Mouse (Mus musculus): ENCODE results near the gene Olfr1102. TPM values are rescaled to one million over a fixed set of nuclear protein-coding genes. Genes with fewer than 3 reads are reported as not detected.

Gene Olfr1102
- not detected in 2 replicates for polyA plus RNA-seq (2012; rRNA removed)

GRCm38 (mm10) chr2:86998098-86998497 is at the start of gene Olfr1102:
Gene Olfr1102 (plus strand): TSS chr2:86998398.
- Histone ChIP-seq H3K4me1 (replicated peaks; ENCODE audit: control insufficient read depth, insufficient read depth, low read length) (no peaks in the 10 kb centered on the region), H3K36me3 (ENCODE audit: control insufficient read depth, insufficient read depth, low read length) (no peaks in the 10 kb centered on the region), H3K4me3 (ENCODE audit: control insufficient read depth, insufficient read depth, low read length) (no peak within 1 kb of the TSS), H3K27me3 (ENCODE audit: control insufficient read depth, insufficient read depth, low read length) (no peaks in the 10 kb centered on the region), H3K27ac (ENCODE audit: control insufficient read depth, insufficient read depth, low read length) (no peak within 1 kb of the TSS)
- TF ChIP-seq CTCF (IDR thresholded peaks at IDR 0.05; ENCODE audit: borderline replicate concordance, control insufficient read depth, extremely low read depth, insufficient read depth, low read length, poor library complexity), result no peak
- TF ChIP-seq POLR2A (IDR thresholded peaks at IDR 0.05; ENCODE audit: control insufficient read depth, extremely low read depth, insufficient read depth, low read length, poor library complexity), result no peak
- no peak for DNase-seq

- DNase-seq, result no peak
- WGBS, result 76% methylated on average over 1 of the region's 1 CpGs
- no peak for TF ChIP-seq CTCF (IDR thresholded peaks at IDR 0.05; ENCODE audit: borderline replicate concordance, control insufficient read depth, extremely low read depth, insufficient read depth, low read length, poor library complexity)
- TF ChIP-seq POLR2A (IDR thresholded peaks at IDR 0.05; ENCODE audit: control insufficient read depth, extremely low read depth, insufficient read depth, low read length, poor library complexity), result no peak
- no peaks in the 10 kb centered on the region for H3K27me3 ChIP-seq (ENCODE audit: control insufficient read depth, insufficient read depth, low read length)
- no peaks in the 10 kb centered on the region for H3K36me3 ChIP-seq (ENCODE audit: control insufficient read depth, insufficient read depth, low read length)
- no peak within 1 kb of the TSS for H3K4me3 ChIP-seq (ENCODE audit: control insufficient read depth, insufficient read depth, low read length)
- no peak within 1 kb of the TSS for H3K27ac ChIP-seq (ENCODE audit: control insufficient read depth, insufficient read depth, low read length)
- no peaks in the 10 kb centered on the region for H3K4me1 ChIP-seq (replicated peaks; ENCODE audit: control insufficient read depth, insufficient read depth, low read length)
These were observed 37.6 kb upstream of the Olfr1102 start, which contains the start of gene Olfr1099 for GRCm38 (mm10) chr2:86960593-86960992. Gene Olfr1099 (minus strand): TSS chr2:86960693.

DNA sequence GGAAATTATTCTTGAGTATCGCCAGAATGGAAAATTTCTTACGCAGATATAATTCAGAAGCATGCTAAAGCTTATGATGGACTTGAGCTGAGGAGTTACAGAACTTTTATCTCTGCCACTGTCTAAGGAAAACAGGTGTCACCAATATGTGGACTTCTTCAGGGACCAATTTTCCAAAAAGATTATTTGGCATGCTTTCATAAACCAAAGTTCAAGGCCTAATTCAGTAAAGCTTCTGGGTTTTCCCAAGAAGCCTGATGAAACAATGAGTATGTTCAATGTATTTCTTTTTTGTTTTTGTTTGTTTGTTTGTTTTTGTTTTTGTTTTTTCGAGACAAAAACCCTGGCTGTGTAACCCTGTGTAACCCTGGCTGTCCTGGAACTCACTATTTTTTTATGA is 18.3 kb upstream of the Olfr1102 start, which contains the start of gene Olfr1100:
Olfr1100 (minus strand) TSS at position 101 of the 400 bp plus-strand sequence.
- DNase-seq, result no peak
- no peak within 1 kb of the TSS for H3K4me3 ChIP-seq (ENCODE audit: control insufficient read depth, insufficient read depth, low read length)
- TF ChIP-seq CTCF (IDR thresholded peaks at IDR 0.05; ENCODE audit: borderline replicate concordance, control insufficient read depth, extremely low read depth, insufficient read depth, low read length, poor library complexity) (no peak), POLR2A (IDR thresholded peaks at IDR 0.05; ENCODE audit: control insufficient read depth, extremely low read depth, insufficient read depth, low read length, poor library complexity) (no peak)
- H3K36me3 ChIP-seq (ENCODE audit: control insufficient read depth, insufficient read depth, low read length), result no peaks in the 10 kb centered on the region
- H3K27ac ChIP-seq (ENCODE audit: control insufficient read depth, insufficient read depth, low read length), result no peak within 1 kb of the TSS
- WGBS, result 78% methylated on average over 3 of the region's 3 CpGs
- H3K27me3 ChIP-seq (ENCODE audit: control insufficient read depth, insufficient read depth, low read length), result no peaks in the 10 kb centered on the region
- no peaks in the 10 kb centered on the region for H3K4me1 ChIP-seq (replicated peaks; ENCODE audit: control insufficient read depth, insufficient read depth, low read length)

- no peak within 1 kb of the TSS for H3K27ac ChIP-seq (ENCODE audit: control insufficient read depth, insufficient read depth, low read length)
- no peaks in the 10 kb centered on the region for H3K36me3 ChIP-seq (ENCODE audit: control insufficient read depth, insufficient read depth, low read length)
- H3K27me3 ChIP-seq (ENCODE audit: control insufficient read depth, insufficient read depth, low read length), result no peaks in the 10 kb centered on the region
- WGBS, result 85% methylated on average over 3 of the region's 3 CpGs
- no peak for DNase-seq
- H3K4me1 ChIP-seq (replicated peaks; ENCODE audit: control insufficient read depth, insufficient read depth, low read length), result no peaks in the 10 kb centered on the region
- no peak within 1 kb of the TSS for H3K4me3 ChIP-seq (ENCODE audit: control insufficient read depth, insufficient read depth, low read length)
- TF ChIP-seq POLR2A (IDR thresholded peaks at IDR 0.05; ENCODE audit: control insufficient read depth, extremely low read depth, insufficient read depth, low read length, poor library complexity) (no peak), CTCF (IDR thresholded peaks at IDR 0.05; ENCODE audit: borderline replicate concordance, control insufficient read depth, extremely low read depth, insufficient read depth, low read length, poor library complexity) (no peak)
These were observed 7.1 kb upstream of the Olfr1102 start, which contains the start of gene Olfr1101 for GRCm38 (mm10) chr2:86991121-86991520. Gene Olfr1101 (minus strand): TSS chr2:86991221.

GRCm38 (mm10) chr2:87026980-87027379 is 28.8 kb downstream of the Olfr1102 start, which contains the start of gene Olfr1104:
Gene Olfr1104 (minus strand): TSS chr2:87027080.
- no peak for DNase-seq
- Histone ChIP-seq H3K4me1 (replicated peaks; ENCODE audit: control insufficient read depth, insufficient read depth, low read length) (no peaks in the 10 kb centered on the region), H3K36me3 (ENCODE audit: control insufficient read depth, insufficient read depth, low read length) (no peaks in the 10 kb centered on the region), H3K27me3 (ENCODE audit: control insufficient read depth, insufficient read depth, low read length) (no peaks in the 10 kb centered on the region), H3K27ac (ENCODE audit: control insufficient read depth, insufficient read depth, low read length) (no peak within 1 kb of the TSS), H3K4me3 (ENCODE audit: control insufficient read depth, insufficient read depth, low read length) (no peak within 1 kb of the TSS)
- WGBS, result 83% methylated on average over 1 of the region's 1 CpGs
- TF ChIP-seq CTCF (IDR thresholded peaks at IDR 0.05; ENCODE audit: borderline replicate concordance, control insufficient read depth, extremely low read depth, insufficient read depth, low read length, poor library complexity) (no peak), POLR2A (IDR thresholded peaks at IDR 0.05; ENCODE audit: control insufficient read depth, extremely low read depth, insufficient read depth, low read length, poor library complexity) (no peak)

DNA sequence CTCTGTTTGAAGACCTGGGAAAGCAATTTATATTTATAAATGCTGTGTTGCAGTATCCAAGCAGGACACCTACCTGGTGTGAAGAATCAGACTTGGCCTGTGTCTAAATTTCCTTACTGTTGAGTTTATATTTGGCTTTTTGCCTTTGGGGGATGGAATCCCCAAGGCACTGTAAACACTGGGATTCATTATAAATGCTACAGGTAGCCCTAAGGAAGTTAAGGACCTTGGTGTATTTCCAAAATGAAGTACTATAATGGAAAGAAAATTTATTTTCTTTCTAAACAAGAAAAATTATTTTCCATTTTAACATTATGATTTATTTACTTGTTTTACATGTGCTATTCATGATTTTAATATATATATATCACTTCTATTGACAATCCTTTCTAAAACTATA is 38.2 kb downstream of the Olfr1102 start, which contains the start of gene Olfr1105:
Olfr1105 (minus strand) TSS at position 101 of the 400 bp plus-strand sequence.
- H3K27me3 ChIP-seq (ENCODE audit: control insufficient read depth, insufficient read depth, low read length), result no peaks in the 10 kb centered on the region
- TF ChIP-seq CTCF (IDR thresholded peaks at IDR 0.05; ENCODE audit: borderline replicate concordance, control insufficient read depth, extremely low read depth, insufficient read depth, low read length, poor library complexity) (no peak), POLR2A (IDR thresholded peaks at IDR 0.05; ENCODE audit: control insufficient read depth, extremely low read depth, insufficient read depth, low read length, poor library complexity) (no peak)
- no peak within 1 kb of the TSS for H3K27ac ChIP-seq (ENCODE audit: control insufficient read depth, insufficient read depth, low read length)
- no peaks in the 10 kb centered on the region for H3K36me3 ChIP-seq (ENCODE audit: control insufficient read depth, insufficient read depth, low read length)
- no peak for DNase-seq
- no peaks in the 10 kb centered on the region for H3K4me1 ChIP-seq (replicated peaks; ENCODE audit: control insufficient read depth, insufficient read depth, low read length)
- H3K4me3 ChIP-seq (ENCODE audit: control insufficient read depth, insufficient read depth, low read length), result no peak within 1 kb of the TSS

- Histone ChIP-seq H3K36me3 (ENCODE audit: control insufficient read depth, insufficient read depth, low read length) (no peaks in the 10 kb centered on the region), H3K4me1 (replicated peaks; ENCODE audit: control insufficient read depth, insufficient read depth, low read length) (no peaks in the 10 kb centered on the region), H3K27ac (ENCODE audit: control insufficient read depth, insufficient read depth, low read length) (no peak within 1 kb of the TSS), H3K4me3 (ENCODE audit: control insufficient read depth, insufficient read depth, low read length) (no peak within 1 kb of the TSS), H3K27me3 (ENCODE audit: control insufficient read depth, insufficient read depth, low read length) (no peaks in the 10 kb centered on the region)
- WGBS, result 64% methylated on average over 1 of the region's 1 CpGs
- no peak for TF ChIP-seq CTCF (IDR thresholded peaks at IDR 0.05; ENCODE audit: borderline replicate concordance, control insufficient read depth, extremely low read depth, insufficient read depth, low read length, poor library complexity)
- no peak for TF ChIP-seq POLR2A (IDR thresholded peaks at IDR 0.05; ENCODE audit: control insufficient read depth, extremely low read depth, insufficient read depth, low read length, poor library complexity)
- DNase-seq, result no peak
These were observed 54.0 kb downstream of the Olfr1102 start, which contains the start of gene Olfr1106 for GRCm38 (mm10) chr2:87052173-87052572. Gene Olfr1106 (minus strand): TSS chr2:87052273.
